Mouse (Mus musculus) bone marrow macrophage, adult 2 months (primary cell): Measurements from ENCODE around the gene 4930578G10Rik. TPM values are rescaled to one million over a fixed set of nuclear protein-coding genes. Genes with fewer than 3 reads are reported as not detected.

Experiments used
- H3K27ac ChIP-seq: 2 replicates; pipeline ENCODE4 v1.5.1; 2012; ENCODE audit warnings: low read depth, low read length; ENCODE audit not compliant: insufficient read depth
- H3K4me1 ChIP-seq: 2 replicates; pipeline ENCODE4 v1.6.1; 2012; ENCODE audit warnings: low read length; ENCODE audit not compliant: control insufficient read depth, insufficient read depth
- H3K4me3 ChIP-seq: 2 replicates; pipeline ENCODE4 v1.5.1; 2012; ENCODE audit warnings: mild to moderate bottlenecking, low read length, moderate library complexity; ENCODE audit not compliant: insufficient read depth
- CTCF ChIP-seq: IDR thresholded peaks from 2 replicates; pipeline ENCODE4 v1.5.1; 2012; ENCODE audit warnings: low read depth, mild to moderate bottlenecking, low read length, moderate library complexity
- POLR2A ChIP-seq: IDR thresholded peaks from 2 replicates; pipeline ENCODE4 v1.6.1; 2012; ENCODE audit warnings: mild to moderate bottlenecking, low read depth, low read length, borderline replicate concordance
- polyA plus RNA-seq: library from polyadenylated mRNA; stranded (reverse); fragments of >200 nt; gene quantifications from 2 replicates; pipeline ENCODE4 v1.2.4, GENCODE M21; 2012; ENCODE audit not compliant: missing spikeins, insufficient read depth, insufficient read length

4930578G10Rik gene
- polyA plus RNA-seq, 1 experiment, result not detected

DNA sequence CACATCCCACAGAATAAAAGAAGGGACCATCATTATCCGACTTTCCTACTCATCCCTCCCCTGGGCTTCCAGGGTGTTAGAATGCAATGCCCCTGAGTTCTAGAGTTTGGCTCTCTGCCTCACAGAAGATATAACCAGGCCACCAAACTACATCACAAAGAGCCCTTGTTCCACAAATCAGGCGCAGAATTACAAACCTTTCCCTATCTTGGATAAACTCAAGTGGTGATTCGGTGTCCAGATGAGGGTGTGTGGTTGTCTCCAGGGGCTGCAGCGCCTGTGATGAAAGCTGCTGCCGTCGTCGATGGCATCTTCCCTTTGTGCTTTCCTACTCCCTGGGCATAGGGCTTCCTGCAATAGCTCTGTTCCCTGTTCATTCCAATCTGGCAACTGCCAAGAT is 138.8 kb downstream of the 4930578G10Rik start, which contains the start of gene Fam205c:
Gene Fam205c (minus strand): TSS at position 101 of the 400 bp plus-strand sequence.
- Histone ChIP-seq H3K4me1 (peaks cover 3% of the 10 kb centered on the region), H3K4me3 (no peak within 1 kb of the TSS), H3K27ac (no peak within 1 kb of the TSS)
- no peak for TF ChIP-seq POLR2A
- TF ChIP-seq CTCF, result no peak

GRCm38 (mm10) chr4:42876586-42877291 is 141.4 kb downstream of the 4930578G10Rik start:
- H3K4me3 ChIP-seq, result no peak overlapping the region
- no peak overlapping the region for H3K27ac ChIP-seq
- TF ChIP-seq POLR2A, result no peak
- peak; percentile 27; the same call in 1 of the 2 replicates for TF ChIP-seq CTCF
- H3K4me1 ChIP-seq, result peaks cover 22% of the 10 kb centered on the region

GRCm38 (mm10) chr4:42877657-42878056 is 142.3 kb downstream of the 4930578G10Rik start:
- peaks cover 22% of the 10 kb centered on the region for H3K4me1 ChIP-seq
- H3K27ac ChIP-seq, result no peak overlapping the region
- no peak overlapping the region for H3K4me3 ChIP-seq
- TF ChIP-seq CTCF, result no peak
- TF ChIP-seq POLR2A, result no peak

DNA sequence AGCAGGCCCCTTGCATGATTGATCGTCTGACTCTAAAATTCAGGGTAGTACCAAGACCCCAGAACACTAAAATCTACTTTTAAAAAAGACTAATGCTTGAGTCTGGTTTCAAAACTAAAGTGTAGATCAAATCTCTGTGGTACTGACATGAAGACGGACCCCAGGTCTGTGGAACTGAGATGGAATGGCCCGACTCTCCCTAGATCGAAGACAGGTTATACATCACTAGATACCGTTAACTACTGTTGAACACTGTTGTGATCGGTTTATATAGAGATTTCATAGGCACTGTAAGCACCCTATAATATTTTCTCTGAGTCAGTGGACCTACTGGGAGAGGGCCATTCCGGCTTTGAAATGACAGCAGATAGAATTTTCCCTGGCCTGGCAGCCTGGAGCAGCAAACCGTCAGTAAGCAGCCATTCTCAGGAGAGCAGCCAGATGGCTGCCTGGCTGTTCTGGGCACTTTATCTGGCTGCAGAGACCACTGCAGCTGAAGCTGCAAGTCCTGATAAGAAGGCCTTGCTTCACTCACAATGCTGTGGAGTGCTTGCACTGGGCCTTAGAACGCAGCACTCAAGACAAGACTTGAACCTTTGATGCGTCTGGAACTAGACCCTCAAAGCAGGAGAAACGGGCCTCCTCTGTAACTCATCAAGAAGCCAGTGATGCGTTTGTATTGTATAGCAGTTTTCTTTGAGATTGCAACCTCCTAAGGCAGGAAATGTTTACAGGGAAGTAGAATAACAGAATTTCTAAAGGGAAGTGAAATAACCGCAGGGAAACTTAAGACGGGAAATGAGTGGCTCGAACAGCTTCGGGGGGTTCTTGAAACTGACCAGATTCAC is 144.7 kb downstream of the 4930578G10Rik start:
- H3K27ac ChIP-seq, result peak overlapping the region; percentile 91
- 0 out of 2 replicates have a peak overlapping the region, but pooled peaks have one; percentile 11 for H3K4me3 ChIP-seq
- peaks cover 22% of the 10 kb centered on the region for H3K4me1 ChIP-seq
- no peak for TF ChIP-seq POLR2A

DNA sequence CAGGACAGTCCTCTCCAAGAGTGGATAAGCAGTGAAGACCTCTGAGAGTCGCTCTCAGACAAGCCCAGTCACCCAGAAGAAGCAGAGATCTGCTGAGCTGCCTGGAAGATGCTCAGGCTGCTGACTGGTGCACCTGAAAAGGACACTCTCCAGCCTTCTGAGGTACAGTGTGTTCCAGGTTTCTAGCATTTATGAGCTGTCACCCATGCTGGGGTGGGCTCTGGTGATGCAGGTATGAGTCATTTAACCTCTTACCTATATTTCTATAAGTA is 145.3 kb downstream of the 4930578G10Rik start:
- Histone ChIP-seq H3K27ac (peak overlapping the region; percentile 88), H3K4me1 (peaks cover 22% of the 10 kb centered on the region), H3K4me3 (no peak overlapping the region)
- no peak for TF ChIP-seq CTCF
- TF ChIP-seq POLR2A, result no peak

DNA sequence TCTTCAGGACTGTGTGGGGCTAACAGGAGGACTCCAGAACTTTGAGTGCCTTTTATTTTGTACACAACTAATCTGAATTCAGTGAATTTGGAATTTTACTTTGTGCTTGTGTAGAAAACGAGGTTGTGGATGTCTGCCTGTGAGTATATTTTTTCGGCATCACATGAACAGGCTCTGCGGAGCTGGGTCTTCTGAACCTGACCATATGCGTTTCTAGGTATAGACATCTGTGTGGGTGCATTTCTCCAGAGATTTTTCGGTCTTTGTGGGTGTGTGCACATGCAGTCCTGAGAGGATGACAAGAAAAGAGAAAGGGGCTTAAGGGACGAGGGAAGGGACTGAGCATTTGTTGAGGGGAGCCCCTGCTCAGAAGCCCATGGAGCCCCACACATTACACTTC is 151.6 kb downstream of the 4930578G10Rik start:
- Histone ChIP-seq H3K4me3 (no peak overlapping the region), H3K27ac (no peak overlapping the region), H3K4me1 (no peaks in the 10 kb centered on the region)
- no peak for TF ChIP-seq POLR2A
- TF ChIP-seq CTCF, result no peak

- H3K4me1 ChIP-seq, result no peaks in the 10 kb centered on the region
- H3K27ac ChIP-seq, result no peak overlapping the region
- H3K4me3 ChIP-seq, result no peak overlapping the region
- TF ChIP-seq CTCF (no peak), POLR2A (no peak)
Observed at GRCm38 (mm10) chr4:42888806-42889205, 153.5 kb downstream of the 4930578G10Rik start.

DNA sequence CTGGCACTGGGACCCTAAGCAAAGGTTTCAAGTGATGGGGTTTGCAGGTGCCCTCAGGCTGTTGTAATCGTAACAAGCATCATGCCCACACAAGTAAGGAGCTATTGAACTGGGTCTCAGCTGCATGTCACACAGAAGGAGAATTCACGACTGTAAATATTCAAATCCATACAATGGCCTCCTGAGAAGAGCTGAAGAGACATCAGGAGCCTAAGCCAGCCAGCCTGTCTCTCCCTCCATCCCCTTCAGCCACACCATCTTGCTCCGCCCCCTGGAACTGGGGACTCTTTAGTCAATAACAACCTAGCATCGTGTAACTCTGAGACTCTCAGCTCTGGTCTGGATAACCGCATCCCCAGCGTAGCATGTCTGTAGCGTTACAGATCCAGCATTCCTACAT is 155.8 kb downstream of the 4930578G10Rik start:
- H3K4me3 ChIP-seq, result no peak overlapping the region
- no peak overlapping the region for H3K27ac ChIP-seq
- TF ChIP-seq CTCF (no peak), POLR2A (no peak)
- H3K4me1 ChIP-seq, result no peaks in the 10 kb centered on the region

- TF ChIP-seq CTCF, result no peak
- TF ChIP-seq POLR2A, result no peak
- no peak overlapping the region for H3K27ac ChIP-seq
- no peaks in the 10 kb centered on the region for H3K4me1 ChIP-seq
- no peak overlapping the region for H3K4me3 ChIP-seq
Observed at GRCm38 (mm10) chr4:42895118-42895517, 159.8 kb downstream of the 4930578G10Rik start.

Other genes starting within 250 kb of the 4930578G10Rik start
- gene Fam205a2, start 207.4 kb upstream of the 4930578G10Rik start, polyA plus RNA-seq, result not detected in 2 replicates
- not detected in 2 replicates for gene Gm10591, start 123.3 kb upstream of the 4930578G10Rik start, polyA plus RNA-seq
- not detected in 2 replicates for gene Gm2564, start 105.8 kb upstream of the 4930578G10Rik start, polyA plus RNA-seq
- not detected in 2 replicates for gene Ccl27b, start 80.3 kb upstream of the 4930578G10Rik start, polyA plus RNA-seq
- gene Il11ra2, start 73.7 kb upstream of the 4930578G10Rik start, polyA plus RNA-seq, result not detected in 2 replicates
- gene Ccl19, start 21.0 kb downstream of the 4930578G10Rik start, polyA plus RNA-seq, result not detected in 2 replicates
- gene Ccl21a, start 38.4 kb downstream of the 4930578G10Rik start, polyA plus RNA-seq, result not detected in 2 replicates
- gene Fam205a1, start 118.3 kb downstream of the 4930578G10Rik start, polyA plus RNA-seq, result not detected in 2 replicates
- not detected in 2 replicates for gene Gm12394, start 121.2 kb downstream of the 4930578G10Rik start, polyA plus RNA-seq
- not detected in 2 replicates for gene Fam205c, start 138.7 kb downstream of the 4930578G10Rik start, polyA plus RNA-seq
- 0.20 and 0.70 TPM in 2 replicates for gene Phf24, start 181.1 kb downstream of the 4930578G10Rik start, polyA plus RNA-seq
- 11.7 and 13.5 TPM in 2 replicates for gene Dnajb5, start 214.3 kb downstream of the 4930578G10Rik start, polyA plus RNA-seq
- gene 1700022I11Rik, start 234.1 kb downstream of the 4930578G10Rik start, polyA plus RNA-seq, result not detected in 2 replicates